Mouse (Mus musculus): ENCODE results near the gene Stxbp5. TPM values are rescaled to one million over a fixed set of nuclear protein-coding genes. Genes with fewer than 3 reads are reported as not detected.

Stxbp5 gene
- total and polyA plus RNA-seq, 3 experiments = 9.8 to 20.1 (median 11.2) TPM

- dilution Hi-C loops (cut with MboI; ENCODE audit: extremely low pct_ligation_motif_present, extremely low pct_unique_long_range_greater_than_20kb, low sequenced_read_pairs) = no loop called here
- Histone ChIP-seq H3K36me3 (replicated peaks in 1 of 2; ENCODE audit: control insufficient read depth in 1 of 2, insufficient read depth in 1 of 2, low read length in 1 of 2) (peaks cover 9 to 21% of the 10 kb centered on the region in 2 experiments), H3K9ac (ENCODE audit: insufficient read depth, low read depth) (no peak overlapping the region), H3K79me2 (replicated peaks; ENCODE audit: control insufficient read depth, extremely low read depth, insufficient read depth, poor library complexity, severe bottlenecking) (no peaks in the 10 kb centered on the region), H3K4me1 (ENCODE audit: control insufficient read depth in 1 of 2, insufficient read depth in 2 of 2) (no peaks in the 10 kb centered on the region), H3K27me3 (replicated peaks) (no peaks in the 10 kb centered on the region), H3K4me3 (replicated peaks in 1 of 3; ENCODE audit: low read depth in 2 of 3, low read length in 2 of 3, poor library complexity in 1 of 3) (no peak overlapping the region), H3K27ac (ENCODE audit: insufficient read depth, low read depth) (no peak overlapping the region), H3K9me3 (replicated peaks; ENCODE audit: low read length) (peaks cover 3% of the 10 kb centered on the region), H3K4me2 (ENCODE audit: insufficient read depth, low read depth, poor library complexity, severe bottlenecking) (no peak overlapping the region)
- in situ Hi-C loops (cut with MboI; ENCODE audit: low pct_ligation_motif_present, low pct_unique_long_range_greater_than_20kb, low sequenced_read_pairs) = no loop called here
- DNase-seq (ENCODE audit: extremely low read depth) = no peak
- TF ChIP-seq ZNF384 (IDR thresholded peaks at IDR 0.05; ENCODE audit: low read depth, low read length) = no peak
- TF ChIP-seq UBTF (IDR thresholded peaks at IDR 0.05; ENCODE audit: low read depth, low read length) = no peak
- no peak for TF ChIP-seq ELF1 (IDR thresholded peaks at IDR 0.05; ENCODE audit: low read depth, low read length)
- no peak for TF ChIP-seq CTCF (conservative IDR thresholded peaks at IDR 0.05 in 1 of 2, IDR thresholded peaks at IDR 0.05 in 1 of 2; ENCODE audit: low read depth in 2 of 2, low read length in 2 of 2)
- TF ChIP-seq KAT2A (IDR thresholded peaks at IDR 0.05; ENCODE audit: insufficient replicate concordance, low read length) = no peak
These were observed 54.5 kb downstream of the Stxbp5 start for GRCm38 (mm10) chr10:9846408-9846807.

- no peak overlapping the region for H3K4me3 ChIP-seq (replicated peaks in 1 of 3; ENCODE audit: low read depth in 2 of 3, low read length in 2 of 3, poor library complexity in 1 of 3)
- H3K9ac ChIP-seq (ENCODE audit: insufficient read depth, low read depth) = no peak overlapping the region
- no peaks in the 10 kb centered on the region for H3K27me3 ChIP-seq (replicated peaks)
- TF ChIP-seq SIN3A (IDR thresholded peaks at IDR 0.05; ENCODE audit: low read length) = no peak
- no peak for TF ChIP-seq CHD1 (IDR thresholded peaks at IDR 0.05; ENCODE audit: low read depth, low read length)
- no peak for TF ChIP-seq PAX5 (IDR thresholded peaks at IDR 0.05; ENCODE audit: low read length)
- no peak for TF ChIP-seq JUN (IDR thresholded peaks at IDR 0.05; ENCODE audit: insufficient read depth, low read depth, low read length)
- no peak for TF ChIP-seq SMC3 (IDR thresholded peaks at IDR 0.05; ENCODE audit: low read depth, low read length)
- TF ChIP-seq KAT2A (IDR thresholded peaks at IDR 0.05; ENCODE audit: insufficient replicate concordance, low read length) = no peak
- no peak for TF ChIP-seq MEF2A (IDR thresholded peaks at IDR 0.05; ENCODE audit: borderline replicate concordance, low read depth, low read length)
- no peak for TF ChIP-seq E2F4 (IDR thresholded peaks at IDR 0.05; ENCODE audit: insufficient replicate concordance, low read depth, low read length)
- no peak for TF ChIP-seq JUND (conservative IDR thresholded peaks at IDR 0.05; ENCODE audit: low read depth, low read length)
- TF ChIP-seq ZNF384 (IDR thresholded peaks at IDR 0.05; ENCODE audit: low read depth, low read length) = no peak
- no peak for TF ChIP-seq POLR2AphosphoS2 (IDR thresholded peaks at IDR 0.05; ENCODE audit: low read depth, low read length)
- TF ChIP-seq CHD2 (IDR thresholded peaks at IDR 0.05; ENCODE audit: low read length) = no peak
- TF ChIP-seq MAX (IDR thresholded peaks at IDR 0.05; ENCODE audit: low read length) = no peak
- TF ChIP-seq ETS1 (conservative IDR thresholded peaks at IDR 0.05; ENCODE audit: low read depth, low read length) = no peak
- no peak for TF ChIP-seq RAD21 (IDR thresholded peaks at IDR 0.05; ENCODE audit: low read depth, low read length)
- TF ChIP-seq MAFK (IDR thresholded peaks at IDR 0.05; ENCODE audit: insufficient replicate concordance, low read length) = no peak
- no peak for TF ChIP-seq TCF12 (IDR thresholded peaks at IDR 0.05; ENCODE audit: low read depth, low read length)
- TF ChIP-seq MXI1 (IDR thresholded peaks at IDR 0.05; ENCODE audit: low read depth, low read length) = no peak
- TF ChIP-seq TBP (conservative IDR thresholded peaks at IDR 0.05; ENCODE audit: low read depth, low read length) = no peak
- TF ChIP-seq EP300 (IDR thresholded peaks at IDR 0.05; ENCODE audit: low read length) = no peak
- dilution Hi-C loops (cut with MboI; ENCODE audit: extremely low pct_ligation_motif_present, extremely low pct_unique_long_range_greater_than_20kb, low sequenced_read_pairs) = no loop called here
- no peak overlapping the region for H3K4me2 ChIP-seq (ENCODE audit: insufficient read depth, low read depth, poor library complexity, severe bottlenecking)
- H3K79me2 ChIP-seq (replicated peaks; ENCODE audit: control insufficient read depth, extremely low read depth, insufficient read depth, poor library complexity, severe bottlenecking) = no peaks in the 10 kb centered on the region
- H3K36me3 ChIP-seq (replicated peaks in 1 of 2; ENCODE audit: control insufficient read depth in 1 of 2, insufficient read depth in 1 of 2, low read length in 1 of 2) = peaks cover 6 to 47% of the 10 kb centered on the region in 2 experiments
- H3K27ac ChIP-seq (ENCODE audit: insufficient read depth, low read depth) = no peak overlapping the region
- in situ Hi-C loops (cut with MboI; ENCODE audit: low pct_ligation_motif_present, low pct_unique_long_range_greater_than_20kb, low sequenced_read_pairs) = no loop called here
- DNase-seq (ENCODE audit: extremely low read depth) = no peak
- no peaks in the 10 kb centered on the region for H3K9me3 ChIP-seq (replicated peaks; ENCODE audit: low read length)
- H3K4me1 ChIP-seq (ENCODE audit: control insufficient read depth in 1 of 2, insufficient read depth in 2 of 2) = no peaks in the 10 kb centered on the region
These were observed 61.5 kb downstream of the Stxbp5 start for GRCm38 (mm10) chr10:9839408-9839807.
